Mouse (Mus musculus): ENCODE results near the gene Malsu1. TPM values are rescaled to one million over a fixed set of nuclear protein-coding genes. Genes with fewer than 3 reads are reported as not detected.

Gene Malsu1
- polyA plus RNA-seq (2015; fragmentation: Nextera tagmentation; extraction: Ambion mirVana), result 64.1 and 65.6 TPM in 2 replicates

- peak; percentile 94 for ATAC-seq (ENCODE audit: borderline replicate concordance, extremely low read depth, low FRiP score, low TSS enrichment)
- WGBS, result under 1% methylated on average over 49 of the region's 49 CpGs
- H3K4me1 ChIP-seq, result peaks cover 12% of the 10 kb centered on the region
- no peaks in the 10 kb centered on the region for H3K36me3 ChIP-seq
- peak within 1 kb of the TSS; percentile 72 for H3K4me2 ChIP-seq
- no peaks in the 10 kb centered on the region for H3K27me3 ChIP-seq
- peak within 1 kb of the TSS; percentile 83 for H3K27ac ChIP-seq
- peak within 1 kb of the TSS; percentile 75 for H3K9ac ChIP-seq
- H3K4me3 ChIP-seq, result peak within 1 kb of the TSS; percentile 79
- H3K9me3 ChIP-seq, result no peaks in the 10 kb centered on the region
These were observed at the start of gene Malsu1 for GRCm38 (mm10) chr6:49073304-49074116. TSS of gene Malsu1 (plus strand) at chr6:49073795.

GRCm38 (mm10) chr6:49025290-49025689, 48.3 kb upstream of the Malsu1 start:
- ATAC-seq (ENCODE audit: borderline replicate concordance, extremely low read depth, low FRiP score, low TSS enrichment), result no peak
- H3K9me3 ChIP-seq, result no peaks in the 10 kb centered on the region
- no peak overlapping the region for H3K4me2 ChIP-seq
- 79% methylated on average over 7 of the region's 7 CpGs for WGBS
- H3K27me3 ChIP-seq, result no peaks in the 10 kb centered on the region
- no peak overlapping the region for H3K27ac ChIP-seq
- no peaks in the 10 kb centered on the region for H3K36me3 ChIP-seq
- no peak overlapping the region for H3K9ac ChIP-seq
- H3K4me3 ChIP-seq, result no peak overlapping the region
- peaks cover 4% of the 10 kb centered on the region; the same call in 1 of the 2 replicates for H3K4me1 ChIP-seq

- no peaks in the 10 kb centered on the region for H3K4me1 ChIP-seq
- no peaks in the 10 kb centered on the region for H3K9me3 ChIP-seq
- 89% methylated on average over 5 of the region's 5 CpGs for WGBS
- H3K27ac ChIP-seq, result no peak overlapping the region
- no peaks in the 10 kb centered on the region for H3K27me3 ChIP-seq
- ATAC-seq (ENCODE audit: borderline replicate concordance, extremely low read depth, low FRiP score, low TSS enrichment), result no peak
- H3K9ac ChIP-seq, result no peak overlapping the region
- no peaks in the 10 kb centered on the region for H3K36me3 ChIP-seq
- H3K4me3 ChIP-seq, result no peak overlapping the region
- no peak overlapping the region for H3K4me2 ChIP-seq
These were observed 47.1 kb upstream of the Malsu1 start for GRCm38 (mm10) chr6:49026496-49026895.

- no peak overlapping the region for H3K4me3 ChIP-seq
- WGBS, result 84% methylated on average over 6 of the region's 6 CpGs
- no peaks in the 10 kb centered on the region for H3K36me3 ChIP-seq
- H3K9ac ChIP-seq, result no peak overlapping the region
- H3K4me1 ChIP-seq, result no peaks in the 10 kb centered on the region
- H3K27ac ChIP-seq, result no peak overlapping the region
- H3K4me2 ChIP-seq, result no peak overlapping the region
- H3K9me3 ChIP-seq, result no peaks in the 10 kb centered on the region
- ATAC-seq (ENCODE audit: borderline replicate concordance, extremely low read depth, low FRiP score, low TSS enrichment), result no peak
- H3K27me3 ChIP-seq, result no peaks in the 10 kb centered on the region
These were observed 45.6 kb upstream of the Malsu1 start for GRCm38 (mm10) chr6:49028019-49028418.

- ATAC-seq (ENCODE audit: borderline replicate concordance, extremely low read depth, low FRiP score, low TSS enrichment), result no peak
- H3K4me1 ChIP-seq, result no peaks in the 10 kb centered on the region
- WGBS, result 76% methylated on average over 3 of the region's 3 CpGs
These were observed 44.9 kb upstream of the Malsu1 start for GRCm38 (mm10) chr6:49028708-49029107.

GRCm38 (mm10) chr6:49031230-49031629, 42.4 kb upstream of the Malsu1 start:
- Histone ChIP-seq H3K9me3 (no peaks in the 10 kb centered on the region), H3K27me3 (no peaks in the 10 kb centered on the region), H3K27ac (no peak overlapping the region), H3K4me3 (no peak overlapping the region), H3K9ac (no peak overlapping the region), H3K4me1 (no peaks in the 10 kb centered on the region), H3K4me2 (no peak overlapping the region), H3K36me3 (no peaks in the 10 kb centered on the region)
- 59% methylated on average over 4 of the region's 4 CpGs for WGBS
- ATAC-seq (ENCODE audit: borderline replicate concordance, extremely low read depth, low FRiP score, low TSS enrichment), result no peak

More at GRCm38 (mm10) chr6:49028708-49029107, 44.9 kb upstream of the Malsu1 start:
- Histone ChIP-seq H3K9me3 (no peaks in the 10 kb centered on the region), H3K4me3 (no peak overlapping the region), H3K36me3 (no peaks in the 10 kb centered on the region), H3K9ac (no peak overlapping the region), H3K27me3 (no peaks in the 10 kb centered on the region), H3K4me2 (no peak overlapping the region), H3K27ac (no peak overlapping the region)

- H3K4me3 ChIP-seq, result no peak overlapping the region
- WGBS, result 81% methylated on average over 4 of the region's 4 CpGs
- H3K9me3 ChIP-seq, result no peaks in the 10 kb centered on the region
- H3K27ac ChIP-seq, result no peak overlapping the region
- H3K27me3 ChIP-seq, result no peaks in the 10 kb centered on the region
- ATAC-seq (ENCODE audit: borderline replicate concordance, extremely low read depth, low FRiP score, low TSS enrichment), result no peak
- no peaks in the 10 kb centered on the region for H3K36me3 ChIP-seq
- no peak overlapping the region for H3K9ac ChIP-seq
- H3K4me2 ChIP-seq, result no peak overlapping the region
- peaks cover 12% of the 10 kb centered on the region; the same call in 1 of the 2 replicates for H3K4me1 ChIP-seq
These were observed 40.8 kb upstream of the Malsu1 start for GRCm38 (mm10) chr6:49032783-49033182.

GRCm38 (mm10) chr6:49036275-49037267, 37.0 kb upstream of the Malsu1 start, which contains the start of gene Gpnmb:
TSS of gene Gpnmb (plus strand) at chr6:49036546.
- H3K9ac ChIP-seq, result no peak within 1 kb of the TSS
- H3K4me1 ChIP-seq, result peaks cover 12% of the 10 kb centered on the region; the same call in 1 of the 2 replicates
- 38% methylated on average over 28 of the region's 28 CpGs for WGBS
- no peak within 1 kb of the TSS for H3K4me3 ChIP-seq
- peak within 1 kb of the TSS; percentile 21; the same call in 1 of the 2 replicates for H3K4me2 ChIP-seq
- no peak within 1 kb of the TSS for H3K27ac ChIP-seq
- H3K9me3 ChIP-seq, result no peaks in the 10 kb centered on the region
- no peak for ATAC-seq (ENCODE audit: borderline replicate concordance, extremely low read depth, low FRiP score, low TSS enrichment)
- H3K36me3 ChIP-seq, result no peaks in the 10 kb centered on the region
- no peaks in the 10 kb centered on the region for H3K27me3 ChIP-seq

- WGBS, result 58% methylated on average over 12 of the region's 12 CpGs
- H3K4me2 ChIP-seq, result no peak overlapping the region
These were observed 36.3 kb upstream of the Malsu1 start for GRCm38 (mm10) chr6:49037268-49037662.

GRCm38 (mm10) chr6:49039470-49040180, 34.0 kb upstream of the Malsu1 start:
- H3K9me3 ChIP-seq, result no peaks in the 10 kb centered on the region
- no peak for ATAC-seq (ENCODE audit: borderline replicate concordance, extremely low read depth, low FRiP score, low TSS enrichment)
- peak overlapping the region; percentile 46 for H3K4me2 ChIP-seq
- H3K27ac ChIP-seq, result no peak overlapping the region
- no peak overlapping the region for H3K9ac ChIP-seq
- no peaks in the 10 kb centered on the region for H3K27me3 ChIP-seq
- 12% methylated on average over 18 of the region's 18 CpGs for WGBS
- H3K4me1 ChIP-seq, result peaks cover 12% of the 10 kb centered on the region; the same call in 1 of the 2 replicates
- no peaks in the 10 kb centered on the region for H3K36me3 ChIP-seq
- peak overlapping the region; percentile 33 for H3K4me3 ChIP-seq

More at GRCm38 (mm10) chr6:49037268-49037662, 36.3 kb upstream of the Malsu1 start:
- no peaks in the 10 kb centered on the region for H3K9me3 ChIP-seq
- H3K36me3 ChIP-seq, result no peaks in the 10 kb centered on the region
- H3K4me1 ChIP-seq, result peaks cover 12% of the 10 kb centered on the region; the same call in 1 of the 2 replicates
- H3K27me3 ChIP-seq, result no peaks in the 10 kb centered on the region
- H3K9ac ChIP-seq, result no peak overlapping the region
- ATAC-seq (ENCODE audit: borderline replicate concordance, extremely low read depth, low FRiP score, low TSS enrichment), result no peak
- no peak overlapping the region for H3K4me3 ChIP-seq
- no peak overlapping the region for H3K27ac ChIP-seq

GRCm38 (mm10) chr6:49046502-49046901, 27.1 kb upstream of the Malsu1 start:
- H3K9ac ChIP-seq, result no peak overlapping the region
- ATAC-seq (ENCODE audit: borderline replicate concordance, extremely low read depth, low FRiP score, low TSS enrichment), result no peak
- no peaks in the 10 kb centered on the region for H3K36me3 ChIP-seq
- no peaks in the 10 kb centered on the region; the same call in 1 of the 2 replicates for H3K27me3 ChIP-seq
- no peak overlapping the region for H3K27ac ChIP-seq
- no peak overlapping the region for H3K4me3 ChIP-seq
- WGBS, result 71% methylated on average over 6 of the region's 6 CpGs
- no peaks in the 10 kb centered on the region for H3K9me3 ChIP-seq
- H3K4me1 ChIP-seq, result no peaks in the 10 kb centered on the region
- no peak overlapping the region for H3K4me2 ChIP-seq
